8 mouse cellular contexts compared by ENCODE assay signal in the genomic region with DNA sequence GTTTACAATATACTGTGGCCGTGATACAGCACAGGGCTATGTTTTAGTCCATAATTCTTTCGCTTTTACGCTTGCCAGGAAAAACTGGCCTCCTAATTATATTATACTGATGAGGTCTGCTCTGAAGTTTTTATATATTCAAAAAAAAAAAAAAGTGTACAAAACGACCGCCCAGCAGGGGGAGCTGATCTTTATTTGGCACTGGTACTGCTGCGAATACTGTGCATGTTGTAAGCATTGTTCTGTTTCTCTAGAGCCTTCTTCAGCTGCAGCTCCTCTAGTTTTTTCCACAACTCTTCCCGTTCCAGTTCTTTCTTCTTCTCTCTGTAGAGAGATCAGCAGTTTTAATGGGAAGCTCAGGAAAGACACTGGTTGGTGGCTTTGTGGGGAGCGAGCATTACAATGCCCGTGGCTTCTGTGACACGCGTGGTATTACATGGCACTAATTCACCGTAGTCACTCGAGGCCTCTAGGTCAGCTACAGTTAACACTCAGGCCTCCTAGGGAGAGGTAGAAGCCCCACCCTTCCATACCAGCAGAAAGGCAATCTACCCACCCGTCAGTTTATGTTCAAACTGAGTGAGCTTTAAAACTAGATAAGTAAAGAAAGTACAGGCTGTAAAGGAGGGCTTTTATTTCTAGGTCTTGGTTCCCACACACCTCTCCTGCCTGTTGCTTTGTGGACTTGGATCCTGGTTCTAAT. TPM values are rescaled to one million over a fixed set of nuclear protein-coding genes. Genes with fewer than 3 reads are reported as not detected.
DNase-seq lines count a peak whose midpoint lies in the region; ATAC-seq and TF ChIP-seq lines count a peak whose summit lies in the region.

No protein-coding gene starts in this region.

- H3K4me2 ChIP-seq in liver, embryonic 11.5 days = no peak overlapping the region

- DNase-seq in liver (peak; percentile 43), MEL-GATA-1-ER (ENCODE audit: extremely low read depth, low read depth) (peak; percentile 18)
- DNase-seq in liver, embryonic 11.5 days (ENCODE audit: low spot score) = no peak
- peak; percentile 35 for DNase-seq in c-Kit-positive CD71-positive TER-119-positive erythroid progenitor cells, embryonic 14.5 days (ENCODE audit: low spot score)
- DNase-seq in frontal cortex, postnatal 36 days (ENCODE audit: low spot score in 2 of 2) = peak; percentile 28 to 61
- DNase-seq in left cerebral cortex, postnatal 10 days (ENCODE audit: extremely low spot score in 1 of 2, low spot score in 2 of 2) = peak; percentile 31 to 70
- no peak for DNase-seq in spleen, postnatal 36 days (ENCODE audit: low spot score in 2 of 2)

- TF ChIP-seq POLR2A in olfactory bulb, adult 2 months (IDR thresholded peaks at IDR 0.05; ENCODE audit: insufficient read depth, low read depth, low read length) = no peak

- intact Hi-C loops in left cerebral cortex, postnatal 10 days (cut with DNase I) = no loop called here

- 73% methylated on average over 14 of the region's 14 CpGs for WGBS in liver, embryonic 11.5 days
- WGBS in olfactory bulb, adult 2 months = 42% methylated on average over 14 of the region's 14 CpGs

- H3K4me3 ChIP-seq in liver, embryonic 11.5 days (ENCODE audit: low read depth, low read length) = no peak overlapping the region
- no peak overlapping the region for H3K4me3 ChIP-seq in olfactory bulb, adult 2 months (ENCODE audit: insufficient read depth, low read depth, low read length)

- H3K36me3 ChIP-seq in liver, embryonic 11.5 days (ENCODE audit: control insufficient read depth, insufficient read depth, low read length) = peaks cover 27% of the 10 kb centered on the region

- no peak for TF ChIP-seq CTCF in olfactory bulb, adult 2 months (IDR thresholded peaks at IDR 0.05; ENCODE audit: insufficient read depth, low read depth, low read length)

- ATAC-seq in liver, embryonic 11.5 days (replicated peaks; ENCODE audit: low FRiP score) = no peak

- no peaks in the 10 kb centered on the region for H3K9me3 ChIP-seq in liver, embryonic 11.5 days (ENCODE audit: control insufficient read depth, low read length)

- no peaks in the 10 kb centered on the region; the same call in 1 of the 2 replicates for H3K4me1 ChIP-seq in liver, embryonic 11.5 days (replicated peaks; ENCODE audit: control insufficient read depth, insufficient read depth, low read length)
- peaks cover 2% of the 10 kb centered on the region; the same call in 1 of the 2 replicates for H3K4me1 ChIP-seq in olfactory bulb, adult 2 months (ENCODE audit: control insufficient read depth, insufficient read depth, low read length)

- no peak overlapping the region for H3K9ac ChIP-seq in liver, embryonic 11.5 days (ENCODE audit: low read depth, low read length)

- no peak overlapping the region for H3K27ac ChIP-seq in liver, embryonic 11.5 days (ENCODE audit: low read depth, low read length)
- 0 out of 2 replicates have a peak overlapping the region, but pooled peaks have one; percentile 15 for H3K27ac ChIP-seq in olfactory bulb, adult 2 months (ENCODE audit: insufficient read depth, low read depth, low read length)

- no peaks in the 10 kb centered on the region for H3K27me3 ChIP-seq in liver, embryonic 11.5 days (replicated peaks; ENCODE audit: control insufficient read depth, insufficient read depth, low read length)

RNA-seq across cellular contexts. Expression of gene Tmem206, which starts 27.2 kb away (rescaled TPM):
- polyA plus RNA-seq in liver, embryonic 11.5 days (2014; fragmentation: Nextera tagmentation; extraction: Ambion mirVana) = 15.4 and 18.8 TPM in 2 replicates
- total RNA-seq in left cerebral cortex, postnatal 10 days (2021) = 10 to 100 TPM in 1 of 2 experiments, 1 to 10 TPM in 1; 9.8 to 11.5 TPM
- polyA plus RNA-seq in olfactory bulb, adult 2 months (2012; ENCODE audit: insufficient read depth, insufficient read length, low replicate concordance, missing spikeins) = not detected in 2 replicates

RNA-seq across cellular contexts. Expression of gene Nenf, which starts 34.9 kb away (rescaled TPM):
- polyA plus RNA-seq in liver, embryonic 11.5 days (2014; fragmentation: Nextera tagmentation; extraction: Ambion mirVana) = 53.6 and 56.4 TPM in 2 replicates
- total RNA-seq in left cerebral cortex, postnatal 10 days (2021) = 10 to 100 TPM; 81.5 to 82.4 TPM
- not detected in 2 replicates for polyA plus RNA-seq in olfactory bulb, adult 2 months (2012; ENCODE audit: insufficient read depth, insufficient read length, low replicate concordance, missing spikeins)

RNA-seq across cellular contexts. Expression of gene Ppp2r5a, which starts 50.1 kb away (rescaled TPM):
- 32.4 and 39.9 TPM in 2 replicates for polyA plus RNA-seq in liver, embryonic 11.5 days (2014; fragmentation: Nextera tagmentation; extraction: Ambion mirVana)
- total RNA-seq in left cerebral cortex, postnatal 10 days (2021) = 10 to 100 TPM; 60.5 to 64.3 TPM
- 149 and 263 TPM in 2 replicates for polyA plus RNA-seq in olfactory bulb, adult 2 months (2012; ENCODE audit: insufficient read depth, insufficient read length, low replicate concordance, missing spikeins)

Comparison
In these comparisons a context has a peak if more than half of its experiments do, and no peak if none do; other contexts are left out.
1. DNase-seq: peak in liver (single experiment), MEL-GATA-1-ER (single experiment), c-Kit-positive CD71-positive TER-119-positive erythroid progenitor cells, embryonic 14.5 days (single experiment), frontal cortex, postnatal 36 days (2 of 2) and left cerebral cortex, postnatal 10 days (2 of 2); none in liver, embryonic 11.5 days (single experiment) and spleen, postnatal 36 days (0 of 2).
2. RNA of gene Nenf, which starts 34.9 kb away (polyA plus RNA-seq): 53.6 to 56.4 TPM in liver, embryonic 11.5 days; not detected in olfactory bulb, adult 2 months; every median in the first group is over 10 times any median in the second.